Mouse (Mus musculus) liver, embryonic 14.5 days (tissue): ENCODE measurements around the gene Veph1.

Experiments
- CTCF ChIP-seq: IDR thresholded peaks from 2 replicates; pipeline ENCODE4 v1.5.1; 2016; ENCODE audit warnings: antibody characterized with exemption, low read depth, control low read depth
- EP300 ChIP-seq: IDR thresholded peaks from 2 replicates; pipeline ENCODE4 v1.6.1; 2016; ENCODE audit warnings: antibody characterized with exemption, low read depth

- no peak for TF ChIP-seq CTCF
- no peak for TF ChIP-seq EP300
These were observed 165.2 kb downstream of the Veph1 start for GRCm38 (mm10) chr3:66131264-66131950.
